ENCODE assay signal across 23 mouse cellular contexts in genomic region chr10:116788431-116788830, GRCm38 (mm10).
DNase-seq lines count a peak whose midpoint lies in the region; ATAC-seq and TF ChIP-seq lines count a peak whose summit lies in the region.
"Had no signal": no experiment of that assay in that cellular context is flagged by ENCODE, and none has a peak within 500 bp of the region (broad histone marks: within the 10 kb centered on the region; RNA-seq: fewer than 3 reads in every experiment).

No protein-coding gene starts in this region.

- ATAC-seq in frontal cortex, adult (ENCODE audit: low TSS enrichment), result peak; percentile 86
- ATAC-seq: CD4-positive, CD25-positive, alpha-beta regulatory T cell, adult 4 months; hindbrain, postnatal 0 days; inflammation-experienced regulatory T-cells, adult 6 months; intestine, embryonic 16.5 days had no signal

- no peak for DNase-seq in frontal cortex, postnatal 14 days (ENCODE audit: low spot score in 2 of 2)
- DNase-seq in left cerebral cortex, postnatal 14 days (ENCODE audit: low spot score in 2 of 2), result peak; percentile 16 to 53
- DNase-seq in left cerebral cortex, adult 8-10 months (ENCODE audit: low spot score in 2 of 2), result no peak
- DNase-seq in A20 (ENCODE audit: low read depth, low spot score), result peak; percentile 36
- peak; percentile 30 for DNase-seq in brain, embryonic 18.5 days (ENCODE audit: low read depth, low spot score)
- no peak for DNase-seq in cerebellum, adult 2 months
- DNase-seq: cerebellum, adult 8-10 months; gastrocnemius, postnatal 10 days; gastrocnemius, postnatal 36 days; heart, postnatal 10 days; heart, postnatal 36 days had no signal

- no peaks in the 10 kb centered on the region for H3K27me3 ChIP-seq in cerebellum, adult 2 months (ENCODE audit: control insufficient read depth, insufficient read depth, low read length)
- H3K27me3 ChIP-seq: embryonic facial prominence, embryonic 13.5 days; forebrain, embryonic 12.5 days had no signal

- H3K4me3 ChIP-seq in cerebellum, adult 2 months (replicated peaks; ENCODE audit: insufficient read depth, low read depth, low read length), result no peak overlapping the region
- H3K4me3 ChIP-seq: embryonic facial prominence, embryonic 10.5 days; embryonic facial prominence, embryonic 13.5 days; erythroblast, embryonic 14.5 days; forebrain, embryonic 12.5 days; heart, embryonic 15.5 days; hindbrain, embryonic 10.5 days had no signal

- no peak overlapping the region for H3K27ac ChIP-seq in cerebellum, adult 2 months (ENCODE audit: insufficient read depth, low read length)
- H3K27ac ChIP-seq: embryonic facial prominence, embryonic 10.5 days; embryonic facial prominence, embryonic 13.5 days; forebrain, embryonic 12.5 days; heart, embryonic 15.5 days; hindbrain, embryonic 10.5 days; hindbrain, embryonic 14.5 days; hindbrain, postnatal 0 days had no signal

- intact Hi-C loops in left cerebral cortex, postnatal 14 days (cut with DNase I), result no loop called here

- peaks cover 3% of the 10 kb centered on the region for H3K4me1 ChIP-seq in cerebellum, adult 2 months (ENCODE audit: control insufficient read depth, insufficient read depth, low read length)
- H3K4me1 ChIP-seq: embryonic facial prominence, embryonic 10.5 days had no signal

- no peak for TF ChIP-seq CTCF in cerebellum, adult 2 months (IDR thresholded peaks at IDR 0.05; ENCODE audit: borderline replicate concordance, insufficient read depth, low read depth, low read length)

- TF ChIP-seq POLR2A in cerebellum, adult 2 months (IDR thresholded peaks at IDR 0.05; ENCODE audit: borderline replicate concordance, insufficient read depth, low read length), result no peak

Comparison
In these comparisons a context has a peak if more than half of its experiments do, and no peak if none do; other contexts are left out.
1. DNase-seq: peak in left cerebral cortex, postnatal 14 days (2 of 2), A20 (single experiment) and brain, embryonic 18.5 days (single experiment); none in frontal cortex, postnatal 14 days (0 of 2), left cerebral cortex, adult 8-10 months (0 of 2) and cerebellum, adult 2 months (0 of 2).